Comparison of ENCODE assay signal across 8 mouse cellular contexts in genomic region chr12:13268412-13268811, GRCm38 (mm10). TPM values are rescaled to one million over a fixed set of nuclear protein-coding genes. Genes with fewer than 3 reads are reported as not detected.
DNase-seq lines count a peak whose midpoint lies in the region; ATAC-seq lines count a peak whose summit lies in the region.

No protein-coding gene starts in this region.

- ATAC-seq in cerebellum, adult (ENCODE audit: insufficient number of reproducible peaks, low FRiP score, low TSS enrichment), result peak; percentile 13; the same call in 1 of the 2 replicates
- no peak for ATAC-seq in megakaryocyte, adult 5-6 weeks (ENCODE audit: poor library complexity, severe bottlenecking)
- ATAC-seq in liver, embryonic 15.5 days (ENCODE audit: insufficient read depth), result peak; percentile 3; the same call in 1 of the 2 replicates

- peaks cover 24% of the 10 kb centered on the region for H3K4me1 ChIP-seq in megakaryocyte, embryonic 14.5 days
- H3K4me1 ChIP-seq in liver, embryonic 15.5 days (replicated peaks), result peaks cover 18% of the 10 kb centered on the region

- WGBS in liver, embryonic 15.5 days (ENCODE audit: insufficient replicate concordance), result 37% methylated on average over 3 of the region's 3 CpGs

- H3K9me3 ChIP-seq in megakaryocyte, embryonic 14.5 days, result peaks cover 12% of the 10 kb centered on the region
- no peaks in the 10 kb centered on the region for H3K9me3 ChIP-seq in liver, embryonic 15.5 days (replicated peaks)

- no peak overlapping the region for H3K27ac ChIP-seq in liver, embryonic 15.5 days (replicated peaks)

- peak overlapping the region; percentile 100 for H3K4me3 ChIP-seq in megakaryocyte, embryonic 14.5 days (replicated peaks)
- H3K4me3 ChIP-seq in liver, embryonic 15.5 days (replicated peaks), result peak overlapping the region; percentile 95

- DNase-seq in cerebellum, adult 11-12 months, result no peak
- no peak for DNase-seq in embryo, embryonic 9.5 days (ENCODE audit: extremely low spot score)
- no peak for DNase-seq in adrenal gland, adult 2 months
- no peak for DNase-seq in kidney, postnatal 10 days

- H3K27me3 ChIP-seq in megakaryocyte, embryonic 14.5 days (replicated peaks), result peaks cover 1% of the 10 kb centered on the region
- H3K27me3 ChIP-seq in liver, embryonic 15.5 days, result no peaks in the 10 kb centered on the region; the same call in 1 of the 2 replicates

- H3K9ac ChIP-seq in liver, embryonic 15.5 days, result no peak overlapping the region

- peaks cover 8% of the 10 kb centered on the region for H3K36me3 ChIP-seq in megakaryocyte, embryonic 14.5 days (replicated peaks; ENCODE audit: low read length)
- H3K36me3 ChIP-seq in liver, embryonic 15.5 days (replicated peaks), result no peaks in the 10 kb centered on the region

- peak overlapping the region; percentile 70 for H3K4me2 ChIP-seq in liver, embryonic 15.5 days

RNA-seq across cellular contexts. Expression of gene Nbas, which starts 0.5 kb away (rescaled TPM):
- polyA plus RNA-seq in megakaryocyte, embryonic 14.5 days (2012; ENCODE audit: insufficient read depth, low replicate concordance), result 5.8 and 7.9 TPM in 2 replicates
- 7.3 and 9.6 TPM in 2 replicates for total RNA-seq in megakaryocyte, adult 5-6 weeks (2015)
- total RNA-seq in megakaryocyte, adult 5-6 weeks (2017), result 9.0 and 9.4 TPM in 2 replicates
- polyA plus RNA-seq in liver, embryonic 15.5 days (2015; fragmentation: Nextera tagmentation; extraction: Ambion mirVana), result 4.5 and 5.1 TPM in 2 replicates
- 10 to 100 TPM; 23.2 to 31.4 TPM for total RNA-seq in adrenal gland, adult 2 months (2021)
- 8.2 and 10.0 TPM in 2 replicates for polyA plus RNA-seq in adrenal gland, adult 2 months (2012; rRNA removed)

RNA-seq across cellular contexts. Expression of gene Ddx1, which starts 19.4 kb away (rescaled TPM):
- 1.2 and 3.6 TPM in 2 replicates for polyA plus RNA-seq in megakaryocyte, embryonic 14.5 days (2012; ENCODE audit: insufficient read depth, low replicate concordance)
- 26.9 and 33.1 TPM in 2 replicates for total RNA-seq in megakaryocyte, adult 5-6 weeks (2015)
- total RNA-seq in megakaryocyte, adult 5-6 weeks (2017), result 55.5 and 64.0 TPM in 2 replicates
- 52.4 and 54.0 TPM in 2 replicates for polyA plus RNA-seq in liver, embryonic 15.5 days (2015; fragmentation: Nextera tagmentation; extraction: Ambion mirVana)
- total RNA-seq in adrenal gland, adult 2 months (2021), result 100 to 1,000 TPM in 1 of 2 experiments, 10 to 100 TPM in 1; 68.8 to 105 TPM
- polyA plus RNA-seq in adrenal gland, adult 2 months (2012; rRNA removed), result 0.83 and 0.91 TPM in 2 replicates

Comparison
In these comparisons a context has a peak if more than half of its experiments do, and no peak if none do; other contexts are left out.
1. RNA of gene Ddx1, which starts 19.4 kb away (polyA plus RNA-seq): 52.4 to 54.0 TPM in liver, embryonic 15.5 days; 1.2 to 3.6 TPM in megakaryocyte, embryonic 14.5 days and 0.83 to 0.91 TPM in adrenal gland, adult 2 months; every median in the first group is over 10 times any median in the second.